9 mouse cellular contexts compared by ENCODE assay signal in genomic region chr8:47693119-47693518, GRCm38 (mm10). TPM values are rescaled to one million over a fixed set of nuclear protein-coding genes. Genes with fewer than 3 reads are reported as not detected.
DNase-seq lines count a peak whose midpoint lies in the region; ATAC-seq lines count a peak whose summit lies in the region.
"Had no signal": no experiment of that assay in that cellular context is flagged by ENCODE, and none has a peak within 500 bp of the region (broad histone marks: within the 10 kb centered on the region; RNA-seq: fewer than 3 reads in every experiment).

No protein-coding gene starts in this region.

- ATAC-seq in hindbrain, embryonic 16.5 days = no peak
- peak; percentile 45; the same call in 1 of the 2 replicates for ATAC-seq in neutrophil, adult 5-6 weeks (ENCODE audit: extremely low read depth, insufficient number of reproducible peaks, low FRiP score, poor library complexity, severe bottlenecking)

- no peak overlapping the region for H3K4me2 ChIP-seq in hindbrain, embryonic 16.5 days (ENCODE audit: low read length)
- H3K4me2 ChIP-seq: embryonic facial prominence, embryonic 13.5 days had no signal

- no peak overlapping the region for H3K4me3 ChIP-seq in hindbrain, embryonic 10.5 days
- no peak overlapping the region for H3K4me3 ChIP-seq in hindbrain, embryonic 16.5 days (ENCODE audit: low read length)
- H3K4me3 ChIP-seq: embryonic facial prominence, embryonic 13.5 days had no signal

- intact Hi-C loops in heart, postnatal 14 days (cut with DNase I) = loop anchor here (2.0 to 10.0 kb wide), 4 partner anchors 141 to 676 kb away; partner anchors contain the start of genes Rwdd4a and Trappc11
- intact Hi-C loops in left cerebral cortex, postnatal 25 days (cut with DNase I) = loop anchor here (5.0 kb wide), 2 partner anchors 141 to 161 kb away; partner anchors contain the start of genes Rwdd4a and Trappc11

- H3K4me1 ChIP-seq in hindbrain, embryonic 10.5 days (replicated peaks) = peaks cover 26% of the 10 kb centered on the region
- 0 out of 2 replicates have a peak, but pooled peaks cover 5% of the 10 kb centered on the region for H3K4me1 ChIP-seq in hindbrain, embryonic 16.5 days (ENCODE audit: control insufficient read depth, insufficient read depth, low read depth, low read length)

- H3K36me3 ChIP-seq in hindbrain, embryonic 10.5 days = no peaks in the 10 kb centered on the region
- no peaks in the 10 kb centered on the region for H3K36me3 ChIP-seq in hindbrain, embryonic 16.5 days (ENCODE audit: control insufficient read depth, insufficient read depth, low read length)
- H3K36me3 ChIP-seq: embryonic facial prominence, embryonic 13.5 days had no signal

- peak; percentile 74 for DNase-seq in hindbrain, embryonic 10.5 days (ENCODE audit: low spot score)
- peak; percentile 49 for DNase-seq in WW6 (ENCODE audit: low read depth, low spot score)
- DNase-seq in cerebellum, postnatal 10 days = peak; percentile 93 to 97
- DNase-seq in heart, postnatal 14 days = peak; percentile 85 to 90
- peak; percentile 74 to 77 for DNase-seq in left cerebral cortex, postnatal 25 days (ENCODE audit: low spot score in 2 of 2)
- peak; percentile 63 for DNase-seq in testis, postnatal 14 days (ENCODE audit: low spot score)

- WGBS in hindbrain, embryonic 10.5 days = 26% methylated on average over 2 of the region's 2 CpGs
- 10% methylated on average over 2 of the region's 2 CpGs for WGBS in hindbrain, embryonic 16.5 days

- no peak overlapping the region for H3K9ac ChIP-seq in hindbrain, embryonic 16.5 days (ENCODE audit: low read depth, low read length)
- H3K9ac ChIP-seq: embryonic facial prominence, embryonic 13.5 days had no signal

- H3K27me3 ChIP-seq in hindbrain, embryonic 10.5 days (ENCODE audit: insufficient read depth, poor library complexity, severe bottlenecking) = peaks cover 8% of the 10 kb centered on the region
- no peaks in the 10 kb centered on the region for H3K27me3 ChIP-seq in hindbrain, embryonic 16.5 days (replicated peaks; ENCODE audit: control insufficient read depth, insufficient read depth, low read length)

- no peaks in the 10 kb centered on the region for H3K9me3 ChIP-seq in hindbrain, embryonic 10.5 days
- H3K9me3 ChIP-seq in hindbrain, embryonic 16.5 days (ENCODE audit: control insufficient read depth, low read length) = no peaks in the 10 kb centered on the region
- H3K9me3 ChIP-seq: embryonic facial prominence, embryonic 13.5 days had no signal

- H3K27ac ChIP-seq in hindbrain, embryonic 10.5 days = no peak overlapping the region
- no peak overlapping the region for H3K27ac ChIP-seq in hindbrain, embryonic 16.5 days (ENCODE audit: low read depth, low read length)
- H3K27ac ChIP-seq: embryonic facial prominence, embryonic 13.5 days had no signal

RNA-seq across cellular contexts. Expression of gene Ing2, which starts 17.8 kb away (rescaled TPM):
- 11.4 and 11.7 TPM in 2 replicates for polyA plus RNA-seq in hindbrain, embryonic 10.5 days (2016; fragmentation: Nextera tagmentation; extraction: Ambion mirVana)
- polyA plus RNA-seq in hindbrain, embryonic 16.5 days (2015; fragmentation: Nextera tagmentation; extraction: Ambion mirVana) = 4.6 and 6.5 TPM in 2 replicates
- total RNA-seq in heart, postnatal 14 days (2021) = 1 to 10 TPM; 8.9 to 9.1 TPM
- total RNA-seq in left cerebral cortex, postnatal 25 days (2021) = 10 to 100 TPM; 48.9 to 52.6 TPM
- 31.4 and 46.9 TPM in 2 replicates for total RNA-seq in neutrophil, adult 5-6 weeks (2017)

RNA-seq across cellular contexts. Expression of gene Cdkn2aip, which starts 20.6 kb away (rescaled TPM):
- polyA plus RNA-seq in hindbrain, embryonic 10.5 days (2016; fragmentation: Nextera tagmentation; extraction: Ambion mirVana) = 39.2 and 39.9 TPM in 2 replicates
- 24.7 and 28.5 TPM in 2 replicates for polyA plus RNA-seq in hindbrain, embryonic 16.5 days (2015; fragmentation: Nextera tagmentation; extraction: Ambion mirVana)
- total RNA-seq in heart, postnatal 14 days (2021) = 10 to 100 TPM; 11.0 to 11.6 TPM
- 10 to 100 TPM; 16.8 to 17.4 TPM for total RNA-seq in left cerebral cortex, postnatal 25 days (2021)
- total RNA-seq in neutrophil, adult 5-6 weeks (2017) = 41.9 and 45.7 TPM in 2 replicates
